Mouse (Mus musculus): Measurements from ENCODE around the gene AF067061.
"Not testable (repeated sequence)": the region's sequence is repeated elsewhere in the genome, so short reads cannot be mapped to it uniquely, and the experiment has no call there.

- not testable (repeated sequence) for TF ChIP-seq POLR2A (IDR thresholded peaks at IDR 0.05; ENCODE audit: control insufficient read depth, extremely low read depth, insufficient read depth, low read length, poor library complexity); CTCF (IDR thresholded peaks at IDR 0.05; ENCODE audit: borderline replicate concordance, control insufficient read depth, extremely low read depth, insufficient read depth, low read length, poor library complexity)
These were observed 47.1 kb upstream of the AF067061 start, which contains the start of gene Gm21762 for GRCm38 (mm10) chr13:120215847-120216246.
